Mouse (Mus musculus): ENCODE measurements around the gene Etv6. TPM values are rescaled to one million over a fixed set of nuclear protein-coding genes. Genes with fewer than 3 reads are reported as not detected.

Gene Etv6
- polyA plus RNA-seq, 1 experiment: 20.9 TPM

DNA sequence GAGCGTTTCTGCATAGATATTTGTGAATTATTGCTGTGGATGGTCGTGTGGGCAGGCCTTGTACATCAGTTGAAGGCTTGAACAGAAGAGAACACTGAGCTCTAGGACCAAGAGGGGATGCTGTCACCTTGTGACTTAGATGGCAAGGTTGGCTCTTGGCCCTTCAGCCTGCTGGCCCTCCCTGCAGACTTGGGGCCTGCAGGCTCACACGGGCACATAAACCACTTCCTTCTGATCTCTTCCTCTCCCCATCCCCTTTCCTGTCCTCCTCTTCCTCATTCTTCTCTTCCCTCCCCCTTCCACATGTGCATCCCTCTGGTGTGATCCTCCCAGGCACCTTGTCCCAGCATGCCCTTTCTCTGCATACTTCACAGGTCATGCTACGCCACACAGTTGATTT lies 60.1 kb downstream of the Etv6 start:
- no peak for TF ChIP-seq CTCF (IDR thresholded peaks at IDR 0.05; ENCODE audit: insufficient read depth, low read length)
- no peak overlapping the region for H3K4me3 ChIP-seq (replicated peaks; ENCODE audit: extremely low read depth, low read depth, low read length)
- DNase-seq: no peak
- no peaks in the 10 kb centered on the region; the same call in 1 of the 2 replicates for H3K4me1 ChIP-seq (ENCODE audit: control insufficient read depth, insufficient read depth, low read length)
- 69% methylated on average over 4 of the region's 4 CpGs for WGBS

DNA sequence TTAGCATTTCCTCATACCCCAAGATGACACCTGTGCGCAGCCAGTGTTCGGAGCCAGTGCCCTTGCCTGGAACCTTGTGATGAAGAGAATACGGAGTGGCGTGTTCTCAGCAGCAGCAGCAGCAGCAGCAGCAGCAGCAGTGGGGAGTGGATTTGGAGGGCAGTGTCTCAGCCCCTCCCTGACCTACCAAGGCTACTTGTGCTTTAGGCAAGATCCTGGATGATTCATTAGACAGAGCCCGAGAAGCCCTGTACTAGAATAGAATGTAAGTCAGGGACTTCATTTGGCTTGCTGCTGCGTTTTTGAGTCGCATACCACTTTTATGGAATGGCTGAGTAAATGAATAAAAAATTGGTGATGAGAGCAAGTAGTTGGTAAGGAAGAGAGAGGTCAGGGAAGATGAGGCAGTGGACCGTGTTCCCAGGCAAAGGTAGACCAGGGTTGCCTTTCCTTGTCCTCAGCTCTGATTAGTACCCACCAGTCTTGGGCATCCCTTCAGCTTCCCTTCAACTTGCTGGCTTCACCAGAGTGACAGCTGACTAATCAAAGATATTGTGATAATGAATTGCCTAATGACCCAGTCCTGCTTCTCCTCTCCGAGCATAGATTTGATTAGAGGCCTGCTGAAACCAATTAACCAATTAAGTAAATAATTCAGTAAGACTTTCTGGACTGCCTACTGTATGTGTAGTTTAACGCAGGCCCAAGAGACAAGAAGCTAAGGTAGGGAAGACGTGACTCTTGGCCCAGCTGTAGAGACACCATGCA lies 64.7 kb downstream of the Etv6 start:
- Histone ChIP-seq H3K4me1 (ENCODE audit: control insufficient read depth, insufficient read depth, low read length) (peaks cover under 1% of the 10 kb centered on the region; the same call in 1 of the 2 replicates), H3K4me3 (replicated peaks; ENCODE audit: extremely low read depth, low read depth, low read length) (no peak overlapping the region)
- DNase-seq: no peak

DNA sequence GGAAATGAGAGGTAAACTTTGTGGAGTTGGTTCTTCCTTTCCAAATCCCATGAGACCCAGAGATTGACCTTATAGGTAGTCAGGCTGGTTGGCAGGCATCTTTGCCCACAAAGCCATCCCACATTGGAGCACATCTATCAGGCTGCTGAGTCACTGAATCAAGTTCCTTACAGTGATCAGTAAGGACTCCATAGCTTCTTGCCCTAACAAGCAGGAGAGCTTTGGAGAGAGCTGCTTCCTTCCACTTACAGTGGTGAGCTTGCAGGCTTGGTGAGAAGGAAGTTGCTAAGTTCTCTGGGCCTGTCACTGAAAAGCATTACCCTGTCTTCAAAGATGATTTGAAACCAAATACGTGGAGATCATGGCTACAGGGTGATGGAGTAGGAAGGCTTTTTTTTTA lies 66.9 kb downstream of the Etv6 start:
- Histone ChIP-seq H3K4me1 (ENCODE audit: control insufficient read depth, insufficient read depth, low read length) (peaks cover 10% of the 10 kb centered on the region), H3K4me3 (replicated peaks; ENCODE audit: extremely low read depth, low read depth, low read length) (no peak overlapping the region)
- TF ChIP-seq POLR2A (IDR thresholded peaks at IDR 0.05; ENCODE audit: borderline replicate concordance, extremely low read depth, low read depth, low read length) (no peak), CTCF (IDR thresholded peaks at IDR 0.05; ENCODE audit: insufficient read depth, low read length) (no peak)
- WGBS: 73% methylated on average over 1 of the region's 1 CpGs
- DNase-seq: no peak

More for the DNA sequence above, 64.7 kb downstream of the Etv6 start:
- WGBS: 92% methylated on average over 11 of the region's 11 CpGs
- TF ChIP-seq POLR2A (IDR thresholded peaks at IDR 0.05; ENCODE audit: borderline replicate concordance, extremely low read depth, low read depth, low read length) (no peak), CTCF (IDR thresholded peaks at IDR 0.05; ENCODE audit: insufficient read depth, low read length) (no peak)

DNA sequence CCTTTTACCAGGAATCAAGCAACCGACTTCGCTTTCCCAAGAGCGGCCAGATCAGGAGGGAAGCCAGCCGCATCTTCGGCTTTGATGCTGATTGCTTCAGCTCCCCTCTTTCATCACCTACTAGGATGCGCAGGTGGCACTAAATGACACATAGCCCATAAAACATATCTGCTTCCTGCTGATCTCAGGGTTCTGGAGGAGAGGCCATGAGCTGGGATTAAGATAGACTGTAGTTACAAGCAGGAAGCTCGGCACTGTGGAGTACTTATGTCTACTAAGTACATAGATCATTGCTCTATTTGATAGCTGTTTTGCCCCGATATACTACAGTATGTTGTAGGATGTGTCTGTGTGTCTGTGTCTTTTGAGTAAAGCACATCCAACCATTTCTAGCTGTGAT lies 68.0 kb downstream of the Etv6 start:
- DNase-seq: no peak
- 91% methylated on average over 8 of the region's 8 CpGs for WGBS
- H3K4me1 ChIP-seq (ENCODE audit: control insufficient read depth, insufficient read depth, low read length): peaks cover 10% of the 10 kb centered on the region
- no peak for TF ChIP-seq POLR2A (IDR thresholded peaks at IDR 0.05; ENCODE audit: borderline replicate concordance, extremely low read depth, low read depth, low read length)
- no peak for TF ChIP-seq CTCF (IDR thresholded peaks at IDR 0.05; ENCODE audit: insufficient read depth, low read length)
- H3K4me3 ChIP-seq (replicated peaks; ENCODE audit: extremely low read depth, low read depth, low read length): no peak overlapping the region

DNA sequence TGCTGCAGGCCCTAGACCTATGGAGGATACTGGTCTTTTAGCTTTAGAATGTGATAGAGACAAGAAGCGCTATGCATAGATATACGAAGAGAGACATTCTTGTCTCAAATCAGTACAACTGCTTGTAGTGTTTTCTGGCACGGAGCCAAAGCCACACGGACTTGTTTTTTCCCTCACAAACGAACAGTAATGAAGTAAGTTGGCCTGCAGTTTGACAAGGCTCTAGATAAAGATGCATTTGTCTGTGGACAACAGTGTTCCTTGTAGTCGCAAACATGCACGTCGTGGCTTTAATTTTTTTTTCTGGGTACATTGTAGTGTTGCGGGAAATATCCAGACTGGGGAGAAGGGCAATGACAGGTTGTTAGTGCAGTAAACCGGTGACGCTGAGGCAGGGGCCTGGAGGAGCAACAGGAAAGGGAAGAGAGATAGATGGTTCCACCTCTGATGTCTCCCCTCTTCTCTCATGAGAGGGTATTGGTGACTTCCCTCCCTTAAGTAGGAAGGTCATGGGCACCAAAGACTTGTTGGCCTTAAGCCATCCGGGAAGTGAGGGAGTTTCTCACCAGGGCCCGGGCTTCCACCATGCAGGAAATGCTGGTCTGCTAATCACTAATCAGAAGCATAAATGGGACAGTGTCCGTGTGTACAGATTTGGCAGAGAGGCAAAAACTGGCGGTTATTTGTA lies 70.2 kb downstream of the Etv6 start:
- Histone ChIP-seq H3K4me1 (ENCODE audit: control insufficient read depth, insufficient read depth, low read length) (peaks cover 10% of the 10 kb centered on the region), H3K4me3 (replicated peaks; ENCODE audit: extremely low read depth, low read depth, low read length) (no peak overlapping the region)
- TF ChIP-seq POLR2A (IDR thresholded peaks at IDR 0.05; ENCODE audit: borderline replicate concordance, extremely low read depth, low read depth, low read length) (no peak), CTCF (IDR thresholded peaks at IDR 0.05; ENCODE audit: insufficient read depth, low read length) (no peak)
- 35% methylated on average over 15 of the region's 15 CpGs for WGBS
- no peak for DNase-seq

DNA sequence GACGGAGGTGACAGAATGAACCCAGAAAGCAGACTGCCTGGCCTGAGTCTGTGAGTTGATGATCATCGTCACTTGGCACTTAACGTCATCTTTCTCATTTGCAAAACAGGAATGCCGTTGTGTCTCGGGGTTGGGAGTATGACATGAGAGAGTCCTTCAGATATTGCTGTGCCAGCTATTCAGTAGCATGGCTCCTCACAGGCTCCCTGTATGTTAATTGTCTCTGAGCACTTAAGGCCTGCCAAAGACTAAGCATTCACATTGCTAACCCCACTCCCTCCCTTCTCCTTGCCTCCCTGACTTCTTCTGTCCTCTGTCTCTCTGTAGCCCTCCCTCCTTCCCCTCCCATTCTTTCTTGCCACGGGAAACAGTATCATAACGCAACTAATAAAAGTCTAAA lies 72.2 kb downstream of the Etv6 start:
- TF ChIP-seq CTCF (IDR thresholded peaks at IDR 0.05; ENCODE audit: insufficient read depth, low read length): no peak
- no peak for TF ChIP-seq POLR2A (IDR thresholded peaks at IDR 0.05; ENCODE audit: borderline replicate concordance, extremely low read depth, low read depth, low read length)
- WGBS: 76% methylated on average over 7 of the region's 7 CpGs
- Histone ChIP-seq H3K4me1 (ENCODE audit: control insufficient read depth, insufficient read depth, low read length) (peaks cover 10% of the 10 kb centered on the region), H3K4me3 (replicated peaks; ENCODE audit: extremely low read depth, low read depth, low read length) (no peak overlapping the region)
- no peak for DNase-seq

DNA sequence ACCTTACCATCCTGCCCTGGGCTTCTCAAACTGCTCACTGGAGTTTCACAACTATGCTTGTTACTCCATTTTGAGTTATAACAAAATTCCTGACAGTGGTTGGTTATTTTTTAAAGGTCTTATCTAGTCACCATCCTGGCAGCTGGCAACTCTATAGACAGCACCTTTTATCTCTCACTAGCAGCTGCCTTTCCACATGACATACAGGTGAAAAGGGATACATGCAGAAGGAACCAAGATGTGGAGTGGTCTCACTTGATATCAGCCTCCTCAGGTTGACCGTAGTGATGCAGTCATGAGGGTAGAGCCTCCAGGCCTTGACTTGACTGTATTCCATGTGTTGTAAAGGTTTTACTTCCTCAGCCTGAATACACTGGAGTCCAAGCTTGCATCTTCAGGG lies 74.2 kb downstream of the Etv6 start:
- DNase-seq: no peak
- H3K4me1 ChIP-seq (ENCODE audit: control insufficient read depth, insufficient read depth, low read length): peaks cover 10% of the 10 kb centered on the region
- 100% methylated on average over 1 of the region's 1 CpGs for WGBS
- no peak for TF ChIP-seq CTCF (IDR thresholded peaks at IDR 0.05; ENCODE audit: insufficient read depth, low read length)
- no peak for TF ChIP-seq POLR2A (IDR thresholded peaks at IDR 0.05; ENCODE audit: borderline replicate concordance, extremely low read depth, low read depth, low read length)
- no peak overlapping the region for H3K4me3 ChIP-seq (replicated peaks; ENCODE audit: extremely low read depth, low read depth, low read length)

DNA sequence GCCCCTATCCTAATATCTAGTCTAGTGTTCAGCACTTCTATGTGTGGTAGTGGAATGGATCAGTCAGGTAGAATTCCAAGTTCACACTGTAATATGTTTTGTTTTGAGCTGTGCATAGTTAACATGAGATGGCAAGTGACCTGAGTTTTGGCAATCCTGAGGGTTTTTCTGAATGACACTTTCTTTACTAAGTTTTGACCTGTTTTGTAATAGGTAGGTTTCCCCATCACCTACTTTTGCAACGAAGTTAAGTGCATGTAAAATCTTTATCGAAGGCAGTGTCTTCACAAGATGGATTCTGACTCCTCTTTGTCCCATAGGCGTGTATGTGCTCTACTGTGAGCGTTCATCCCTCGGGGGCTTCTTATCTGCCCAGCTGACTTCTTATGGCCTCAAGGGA lies 74.7 kb downstream of the Etv6 start:
- 90% methylated on average over 5 of the region's 5 CpGs for WGBS

DNA sequence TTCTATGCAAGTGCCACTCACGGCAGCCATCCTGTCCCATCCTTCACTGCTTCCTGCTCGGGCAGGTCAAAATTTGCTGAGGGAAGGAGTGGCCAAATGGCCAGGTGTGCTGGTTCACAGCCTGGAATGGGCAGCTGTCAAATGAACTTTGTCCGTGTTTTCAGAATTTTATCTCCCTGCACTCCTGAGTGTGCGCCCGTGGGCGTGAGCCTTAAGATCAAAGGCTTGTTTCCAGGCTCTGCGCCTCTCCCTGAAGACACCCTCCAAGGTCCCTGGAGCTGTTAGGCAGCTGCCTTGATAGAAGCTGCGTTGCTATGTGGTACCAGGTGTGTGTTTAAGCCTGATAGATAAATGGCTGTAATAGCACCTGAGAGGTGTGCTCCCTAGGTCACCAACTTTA lies 76.1 kb downstream of the Etv6 start:
- Histone ChIP-seq H3K4me1 (ENCODE audit: control insufficient read depth, insufficient read depth, low read length) (no peaks in the 10 kb centered on the region; the same call in 1 of the 2 replicates), H3K4me3 (replicated peaks; ENCODE audit: extremely low read depth, low read depth, low read length) (no peak overlapping the region)
- no peak for DNase-seq
- WGBS: 78% methylated on average over 8 of the region's 8 CpGs
- TF ChIP-seq POLR2A (IDR thresholded peaks at IDR 0.05; ENCODE audit: borderline replicate concordance, extremely low read depth, low read depth, low read length): no peak
- no peak for TF ChIP-seq CTCF (IDR thresholded peaks at IDR 0.05; ENCODE audit: insufficient read depth, low read length)

More for the DNA sequence above, 74.7 kb downstream of the Etv6 start:
- Histone ChIP-seq H3K4me3 (replicated peaks; ENCODE audit: extremely low read depth, low read depth, low read length) (no peak overlapping the region), H3K4me1 (ENCODE audit: control insufficient read depth, insufficient read depth, low read length) (peaks cover 9% of the 10 kb centered on the region)
- TF ChIP-seq CTCF (IDR thresholded peaks at IDR 0.05; ENCODE audit: insufficient read depth, low read length) (no peak), POLR2A (IDR thresholded peaks at IDR 0.05; ENCODE audit: borderline replicate concordance, extremely low read depth, low read depth, low read length) (no peak)
- DNase-seq: no peak

DNA sequence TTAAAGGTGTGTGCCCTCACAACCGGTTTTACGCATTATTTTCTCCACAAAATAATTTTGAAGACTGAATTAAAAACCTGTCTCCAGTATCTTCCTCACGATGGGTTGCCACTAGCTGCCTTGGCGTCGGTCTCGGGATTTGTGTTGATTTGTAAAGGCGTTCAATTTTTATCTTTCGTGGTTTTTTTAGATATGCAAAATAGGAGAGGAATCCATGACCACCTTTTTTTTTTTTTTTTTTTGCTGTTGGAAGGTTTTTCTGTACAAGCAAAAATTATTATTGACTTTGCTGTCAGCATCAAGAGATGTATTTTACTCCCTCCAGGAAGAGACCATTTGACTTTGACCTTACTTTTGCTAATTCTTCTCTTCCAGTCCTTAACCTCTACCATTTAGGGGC lies 77.3 kb downstream of the Etv6 start:
- no peak for DNase-seq
- no peak overlapping the region for H3K4me3 ChIP-seq (replicated peaks; ENCODE audit: extremely low read depth, low read depth, low read length)
- 96% methylated on average over 8 of the region's 8 CpGs for WGBS
- H3K4me1 ChIP-seq (ENCODE audit: control insufficient read depth, insufficient read depth, low read length): no peaks in the 10 kb centered on the region
- TF ChIP-seq CTCF (IDR thresholded peaks at IDR 0.05; ENCODE audit: insufficient read depth, low read length): no peak
- no peak for TF ChIP-seq POLR2A (IDR thresholded peaks at IDR 0.05; ENCODE audit: borderline replicate concordance, extremely low read depth, low read depth, low read length)
